In the genomic region with DNA sequence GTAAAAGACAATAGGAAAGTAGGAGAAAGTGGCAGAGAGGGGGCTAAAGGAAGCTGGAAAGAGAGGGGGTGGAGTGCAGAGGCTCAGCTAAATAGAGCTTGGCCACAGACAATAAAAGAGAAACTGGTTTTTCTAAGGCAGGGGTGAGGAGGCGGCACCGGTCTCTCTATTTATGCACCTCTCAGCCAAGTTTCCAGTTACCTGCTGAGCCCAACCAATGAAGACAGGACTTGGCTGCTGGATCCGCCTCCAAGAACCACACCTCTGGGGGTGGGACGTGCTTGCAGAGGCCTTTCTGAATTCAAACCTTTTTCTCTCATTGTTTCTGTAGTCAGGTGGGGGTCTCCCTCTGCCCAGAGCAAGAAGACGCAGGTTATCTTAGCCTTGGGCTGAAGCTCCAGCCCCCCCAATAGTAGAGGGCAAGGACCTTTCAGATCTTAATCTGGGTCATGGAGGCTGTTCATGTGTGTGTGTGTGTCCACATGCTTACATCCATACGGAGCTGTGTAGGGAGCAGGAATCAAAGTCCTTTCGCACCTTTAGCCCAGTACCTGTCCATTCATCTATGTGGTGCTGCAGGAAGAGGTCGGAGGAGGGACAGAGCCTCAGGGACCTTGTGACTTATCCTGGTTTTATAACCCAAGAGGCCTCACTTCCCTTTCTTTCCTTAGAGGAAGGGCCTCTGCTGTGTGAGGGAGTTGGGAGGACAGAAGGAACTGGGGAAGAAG, we compare ENCODE assay signal across 11 mouse cellular contexts.
DNase-seq lines count a peak whose midpoint lies in the region; ATAC-seq and TF ChIP-seq lines count a peak whose summit lies in the region.
"Had no signal": no experiment of that assay in that cellular context is flagged by ENCODE, and none has a peak within 500 bp of the region (broad histone marks: within the 10 kb centered on the region; RNA-seq: fewer than 3 reads in every experiment).

No protein-coding gene starts in this region.

- H3K36me3 ChIP-seq in CH12.LX (replicated peaks in 1 of 2; ENCODE audit: control insufficient read depth in 1 of 2, insufficient read depth in 1 of 2, low read length in 1 of 2) = no peaks in the 10 kb centered on the region
- no peaks in the 10 kb centered on the region for H3K36me3 ChIP-seq in liver, postnatal 0 days (replicated peaks; ENCODE audit: insufficient read depth, low read length)

- 59% methylated on average over 8 of the region's 8 CpGs for WGBS in liver, postnatal 0 days (ENCODE audit: insufficient replicate concordance)

- H3K27ac ChIP-seq in CH12.LX (ENCODE audit: insufficient read depth, low read depth) = no peak overlapping the region
- no peak overlapping the region for H3K27ac ChIP-seq in liver, postnatal 0 days (ENCODE audit: low read depth)

- in situ Hi-C loops in CH12.LX (cut with MboI; ENCODE audit: low pct_ligation_motif_present, low pct_unique_long_range_greater_than_20kb, low sequenced_read_pairs) = no loop called here

- peak overlapping the region; percentile 27; the same call in 1 of the 2 replicates for H3K4me2 ChIP-seq in CH12.LX (ENCODE audit: insufficient read depth, low read depth, poor library complexity, severe bottlenecking)
- H3K4me2 ChIP-seq in liver, postnatal 0 days (ENCODE audit: low read depth, low read length) = no peak overlapping the region

- H3K79me2 ChIP-seq in CH12.LX (replicated peaks; ENCODE audit: control insufficient read depth, extremely low read depth, insufficient read depth, poor library complexity, severe bottlenecking) = no peaks in the 10 kb centered on the region

- no peak overlapping the region for H3K9ac ChIP-seq in CH12.LX (ENCODE audit: insufficient read depth, low read depth)
- no peak overlapping the region for H3K9ac ChIP-seq in liver, postnatal 0 days (replicated peaks)

- DNase-seq in CH12.LX (ENCODE audit: extremely low read depth) = no peak
- peak; percentile 86 for DNase-seq in R1 (ENCODE audit: low read depth, low spot score)
- peak; percentile 30 for DNase-seq in kidney, adult 9 months
- DNase-seq in liver, postnatal 0 days = peak; percentile 47
- no peak for DNase-seq in right cerebral cortex, postnatal 36 days (ENCODE audit: low spot score in 2 of 2)
- no peak for DNase-seq in thymus, postnatal 0 days (ENCODE audit: low spot score)
- DNase-seq in cerebellum, postnatal 10 days = no peak
- DNase-seq: cerebellum, adult 2 months had no signal

- no peak overlapping the region for H3K4me3 ChIP-seq in CH12.LX (replicated peaks in 1 of 3; ENCODE audit: low read depth in 2 of 3, low read length in 2 of 3, poor library complexity in 1 of 3)
- H3K4me3 ChIP-seq in liver, postnatal 0 days (ENCODE audit: low read depth, low read length) = no peak overlapping the region
- H3K4me3 ChIP-seq: megakaryocyte, embryonic 14.5 days had no signal

- H3K4me1 ChIP-seq in CH12.LX (ENCODE audit: control insufficient read depth in 1 of 2, insufficient read depth in 2 of 2) = no peaks in the 10 kb centered on the region; a peak in 1 of 4 replicates
- H3K4me1 ChIP-seq in liver, postnatal 0 days (ENCODE audit: insufficient read depth) = no peaks in the 10 kb centered on the region
- H3K4me1 ChIP-seq: megakaryocyte, embryonic 14.5 days had no signal

- TF ChIP-seq RAD21 in CH12.LX (IDR thresholded peaks at IDR 0.05; ENCODE audit: low read depth, low read length) = no peak

- ATAC-seq in liver, postnatal 0 days = peak; percentile 93
- no peak for ATAC-seq in CD4-positive, CD25-positive, alpha-beta regulatory T cell, adult 4 months
- ATAC-seq: hindbrain, embryonic 16.5 days had no signal

- no peak for TF ChIP-seq CTCF in CH12.LX (conservative IDR thresholded peaks at IDR 0.05 in 1 of 2, IDR thresholded peaks at IDR 0.05 in 1 of 2; ENCODE audit: low read depth in 2 of 2, low read length in 2 of 2)
- TF ChIP-seq CTCF in liver, postnatal 0 days (IDR thresholded peaks at IDR 0.05; ENCODE audit: low read depth) = no peak

- no peak for TF ChIP-seq EP300 in CH12.LX (IDR thresholded peaks at IDR 0.05; ENCODE audit: low read length)
- TF ChIP-seq EP300 in liver, postnatal 0 days (IDR thresholded peaks at IDR 0.05; ENCODE audit: low read depth) = no peak

- no peaks in the 10 kb centered on the region for H3K9me3 ChIP-seq in CH12.LX (replicated peaks; ENCODE audit: low read length)
- H3K9me3 ChIP-seq in liver, postnatal 0 days (ENCODE audit: low read length) = no peaks in the 10 kb centered on the region
- H3K9me3 ChIP-seq: megakaryocyte, embryonic 14.5 days had no signal

- no peak for TF ChIP-seq POLR2A in CH12.LX (IDR thresholded peaks at IDR 0.05; ENCODE audit: low read depth, low read length)

- peaks cover 90% of the 10 kb centered on the region for H3K27me3 ChIP-seq in CH12.LX (replicated peaks)
- no peaks in the 10 kb centered on the region for H3K27me3 ChIP-seq in liver, postnatal 0 days (ENCODE audit: insufficient read depth, low read length)

- dilution Hi-C loops in CH12.LX (cut with MboI; ENCODE audit: extremely low pct_ligation_motif_present, extremely low pct_unique_long_range_greater_than_20kb, low sequenced_read_pairs) = no loop called here

TF ChIP-seq in CH12.LX, 34 proteins besides CTCF, POLR2A, EP300 and RAD21:
- TF ChIP-seq ELF1 (IDR thresholded peaks at IDR 0.05; ENCODE audit: low read depth, low read length) = no peak
- TF ChIP-seq NRF1 (IDR thresholded peaks at IDR 0.05; ENCODE audit: low read depth, low read length) = no peak
- TF ChIP-seq ZNF384 (IDR thresholded peaks at IDR 0.05; ENCODE audit: low read depth, low read length) = no peak
- TF ChIP-seq ETS1 (conservative IDR thresholded peaks at IDR 0.05; ENCODE audit: low read depth, low read length) = no peak

Comparison
In these comparisons a context has a peak if more than half of its experiments do, and no peak if none do; other contexts are left out.
1. DNase-seq: peak in R1 (single experiment), kidney, adult 9 months (single experiment) and liver, postnatal 0 days (single experiment); none in CH12.LX (single experiment), right cerebral cortex, postnatal 36 days (0 of 2), thymus, postnatal 0 days (single experiment) and cerebellum, postnatal 10 days (0 of 2).